Mouse (Mus musculus) lung, postnatal 0 days (tissue): ENCODE data around the gene Grm1.

ENCODE experiments used
- CTCF ChIP-seq: IDR thresholded peaks from 2 replicates; pipeline ENCODE4 v1.5.1; 2016; ENCODE audit warnings: antibody characterized with exemption, mild to moderate bottlenecking
- EP300 ChIP-seq: IDR thresholded peaks from 2 replicates; pipeline ENCODE4 v1.6.1; 2016; ENCODE audit warnings: antibody characterized with exemption, mild to moderate bottlenecking, control low read depth

- TF ChIP-seq CTCF = no peak
- TF ChIP-seq EP300 = no peak
These were observed 291.7 kb downstream of the Grm1 start for GRCm38 (mm10) chr10:10790458-10790857.
